Mouse (Mus musculus): ENCODE measurements around the gene Dsn1.

GRCm38 (mm10) chr2:156950816-156951215 lies 56.1 kb downstream of the Dsn1 start:
- TF ChIP-seq POLR2A (IDR thresholded peaks at IDR 0.05; ENCODE audit: borderline replicate concordance, extremely low read depth, insufficient read depth, insufficient read length, poor library complexity, severe bottlenecking), result no peak
- TF ChIP-seq CTCF (IDR thresholded peaks at IDR 0.05; ENCODE audit: borderline replicate concordance, extremely low read depth, insufficient read depth, insufficient read length), result no peak

Measured in brain, embryonic 14.5 days (tissue).